Mouse (Mus musculus) ES-E14 (cell line): ENCODE measurements around the gene Flot2. TPM values are rescaled to one million over a fixed set of nuclear protein-coding genes. Genes with fewer than 3 reads are reported as not detected.

Source experiments
- DNase-seq: peaks from one replicate; pipeline ENCODE4 v3.0.0-alpha.2; 2013; ENCODE audit warnings: low read depth, low spot score
- H3K27ac ChIP-seq: 2 replicates; pipeline ENCODE4 v1.5.1; 2012; ENCODE audit warnings: low read depth, mild to moderate bottlenecking, low read length, moderate library complexity, mixed read lengths; ENCODE audit not compliant: poor library complexity, insufficient read depth, severe bottlenecking
- H3K36me3 ChIP-seq: 2 replicates; pipeline ENCODE4 v1.6.1; 2012; ENCODE audit warnings: mild to moderate bottlenecking, low read length, moderate library complexity, mixed read lengths; ENCODE audit not compliant: control insufficient read depth, poor library complexity, insufficient read depth, severe bottlenecking
- H3K4me1 ChIP-seq, 2 experiments: fragments of 150-350 bp in 1 of 2; sonication (generic) in 1 of 2; 2 replicates each; pipeline ENCODE4 v1.6.1; 2012; ENCODE audit warnings: low read length in 2 of 2, mild to moderate bottlenecking in 1 of 2, mixed read lengths in 1 of 2; ENCODE audit not compliant: control insufficient read depth in 2 of 2, insufficient read depth in 2 of 2, poor library complexity in 1 of 2
- H3K4me3 ChIP-seq, 2 experiments: fragments of 150-350 bp in 1 of 2; sonication (generic) in 1 of 2; 2 replicates each; pipeline ENCODE4 v1.5.1; 2012; ENCODE audit warnings: low read length in 2 of 2, low read depth in 1 of 2, mild to moderate bottlenecking in 1 of 2, mixed read lengths in 1 of 2; ENCODE audit not compliant: insufficient read depth in 1 of 2, poor library complexity in 1 of 2, severe bottlenecking in 1 of 2
- H3K9ac ChIP-seq: 2 replicates; pipeline ENCODE4 v1.6.1; 2012; ENCODE audit warnings: low read depth, mild to moderate bottlenecking, low read length, mixed read lengths; ENCODE audit not compliant: poor library complexity, insufficient read depth, severe bottlenecking
- H3K9me3 ChIP-seq: fragments of 150-350 bp; sonication (generic); 2 replicates; pipeline ENCODE4 v1.6.1; 2012; ENCODE audit warnings: low read depth, mild to moderate bottlenecking, low read length; ENCODE audit not compliant: control insufficient read depth, insufficient read depth
- CHD2 ChIP-seq: IDR thresholded peaks from 2 replicates; pipeline ENCODE4 v1.6.1; 2014; ENCODE audit warnings: mild to moderate bottlenecking, low read depth, low read length, inconsistent platforms
- HCFC1 ChIP-seq: IDR thresholded peaks from 2 replicates; pipeline ENCODE4 v1.6.1; 2012; ENCODE audit warnings: low read length, inconsistent platforms, borderline replicate concordance; ENCODE audit not compliant: insufficient read depth
- MAFK ChIP-seq: IDR thresholded peaks from 2 replicates; pipeline ENCODE4 v1.6.1; 2014; ENCODE audit warnings: mild to moderate bottlenecking, low read depth, low read length, inconsistent platforms; ENCODE audit not compliant: insufficient read depth
- ZC3H11A ChIP-seq: IDR thresholded peaks from 2 replicates; pipeline ENCODE4 v1.6.1; 2012; ENCODE audit warnings: low read depth, mild to moderate bottlenecking, inconsistent platforms, low read length, borderline replicate concordance
- ZNF384 ChIP-seq: IDR thresholded peaks from 2 replicates; pipeline ENCODE4 v1.6.1; 2012; ENCODE audit warnings: low read depth, low read length, inconsistent platforms
- in situ Hi-C, 2 experiments: fragments of 600-800 bp; cut with MboI; formaldehyde crosslinking; loops; one replicate each; pipeline ENCODE4 v1.15.1; 2025; ENCODE audit warnings: low sequenced_read_pairs in 2 of 2, inconsistent platforms in 1 of 2; ENCODE audit not compliant: unreplicated experiment in 2 of 2
- total RNA-seq: library from RNA; depleted of rRNA; stranded (reverse); fragments of 300-350 nt; gene quantifications from 2 replicates; pipeline ENCODE4 v1.2.3, GENCODE M21; 2012; rRNA removed

Gene Flot2
- total RNA-seq, 1 experiment, result 31.9 TPM

- H3K4me3 ChIP-seq, result no peak overlapping the region
- TF ChIP-seq ZC3H11A (no peak), CHD2 (no peak), HCFC1 (no peak), MAFK (no peak), ZNF384 (no peak)
- in situ Hi-C loops, result no loop called here
These were observed 63.0 kb downstream of the Flot2 start for GRCm38 (mm10) chr11:78100746-78101145.

DNA sequence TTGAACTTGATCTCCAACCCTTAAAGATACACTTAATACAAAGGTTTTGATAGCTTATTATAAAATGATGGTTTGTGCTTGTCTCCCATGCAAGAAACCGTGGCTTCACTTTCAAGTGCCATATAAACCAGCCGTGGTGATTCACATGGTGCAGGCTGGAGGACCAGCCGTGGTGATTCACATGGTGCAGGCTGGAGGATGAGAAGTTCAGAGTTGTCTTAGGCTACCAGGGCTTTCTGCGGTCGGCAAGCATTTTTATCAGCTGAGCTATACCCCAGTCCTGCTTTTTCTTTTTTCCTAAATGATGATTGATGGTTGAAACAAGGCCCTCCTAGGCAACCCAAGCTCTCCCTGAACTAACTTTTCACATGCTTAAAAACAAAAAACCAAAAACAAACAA, 64.4 kb downstream of the Flot2 start:
- Histone ChIP-seq H3K4me3 (no peak overlapping the region), H3K36me3 (peaks cover 4% of the 10 kb centered on the region; the same call in 1 of the 2 replicates), H3K9ac (no peak overlapping the region), H3K27ac (no peak overlapping the region), H3K9me3 (no peaks in the 10 kb centered on the region), H3K4me1 (peaks cover 3% of the 10 kb centered on the region in 2 experiments; a peak in 2 of 4 replicates)
- DNase-seq, result no peak
- TF ChIP-seq ZNF384, result no peak
- TF ChIP-seq ZC3H11A, result no peak
- TF ChIP-seq HCFC1, result no peak
- TF ChIP-seq MAFK, result no peak
- TF ChIP-seq CHD2, result no peak
- in situ Hi-C loops, result no loop called here

More at GRCm38 (mm10) chr11:78100746-78101145, 63.0 kb downstream of the Flot2 start:
- peaks cover 3 to 6% of the 10 kb centered on the region in 2 experiments for H3K4me1 ChIP-seq
- H3K9me3 ChIP-seq, result no peaks in the 10 kb centered on the region
- peaks cover 4% of the 10 kb centered on the region; the same call in 1 of the 2 replicates for H3K36me3 ChIP-seq
- no peak overlapping the region for H3K27ac ChIP-seq
- H3K9ac ChIP-seq, result no peak overlapping the region
- DNase-seq, result no peak

DNA sequence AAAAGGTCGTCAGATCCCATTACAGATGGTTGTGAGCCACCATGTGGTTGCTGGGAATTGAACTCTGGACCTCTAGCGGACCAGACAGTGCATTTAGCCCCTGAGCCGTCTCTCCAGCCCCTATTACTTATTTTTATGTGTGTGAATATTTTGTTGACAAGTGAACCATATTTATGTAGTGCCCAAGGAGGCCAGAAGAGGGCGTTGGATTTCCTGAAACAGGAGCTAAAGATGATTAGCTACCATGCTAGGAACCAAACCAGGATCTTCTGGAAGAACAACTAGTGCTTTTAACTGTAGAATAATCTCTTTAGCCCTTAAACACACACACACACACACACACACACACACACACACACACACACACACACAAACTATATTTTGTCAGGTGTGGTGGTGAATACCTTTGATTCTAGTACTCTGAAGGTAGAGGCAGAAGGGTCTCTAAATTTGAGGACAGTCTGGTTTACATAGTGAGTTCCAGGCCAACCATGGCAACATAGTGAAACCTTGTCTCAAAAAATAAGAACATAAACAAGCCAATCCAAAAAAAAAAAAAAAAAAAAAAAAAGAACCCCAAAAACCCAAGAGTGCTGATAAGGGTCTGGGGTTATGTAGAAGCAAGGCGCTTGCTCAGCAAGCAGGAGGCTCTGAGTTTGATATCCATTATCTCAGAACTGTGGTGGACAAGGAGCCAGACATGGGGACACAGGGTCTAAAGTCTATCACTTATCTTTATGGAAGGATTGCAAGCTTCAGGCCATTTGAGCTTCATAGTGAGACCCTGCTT, 65.4 kb downstream of the Flot2 start:
- H3K36me3 ChIP-seq, result peaks cover 6% of the 10 kb centered on the region; the same call in 1 of the 2 replicates

DNA sequence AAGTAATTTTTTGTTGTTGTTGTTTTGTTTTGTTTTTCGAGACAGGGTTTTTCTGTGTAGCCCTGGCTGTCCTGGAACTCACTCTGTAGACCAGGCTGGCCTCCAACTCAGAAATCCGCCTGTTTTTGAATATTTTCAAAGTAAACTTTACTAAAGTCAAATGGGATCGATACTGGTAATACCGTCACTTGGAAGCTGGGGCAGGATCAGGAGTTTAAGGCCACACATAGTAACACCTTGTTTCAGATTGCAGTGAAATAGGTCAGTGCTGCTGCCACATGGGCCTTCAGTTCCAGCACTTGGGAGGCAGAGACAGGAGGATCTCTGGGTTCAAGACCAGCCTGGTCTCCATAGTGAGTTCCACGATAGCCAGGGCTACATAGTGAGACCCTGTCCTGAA, 66.8 kb downstream of the Flot2 start:
- H3K36me3 ChIP-seq, result peaks cover 6% of the 10 kb centered on the region; the same call in 1 of the 2 replicates
- no peak overlapping the region for H3K27ac ChIP-seq
- H3K4me3 ChIP-seq, result no peak overlapping the region
- DNase-seq, result no peak
- TF ChIP-seq ZNF384 (no peak), MAFK (no peak), HCFC1 (no peak), ZC3H11A (no peak), CHD2 (no peak)
- in situ Hi-C loops, result no loop called here
- no peak overlapping the region for H3K9ac ChIP-seq
- no peaks in the 10 kb centered on the region for H3K9me3 ChIP-seq
- 0 out of 4 replicates have a peak, but pooled peaks cover 0 to 5% of the 10 kb centered on the region in 2 experiments for H3K4me1 ChIP-seq

More for the DNA sequence above, 65.4 kb downstream of the Flot2 start:
- no peaks in the 10 kb centered on the region for H3K9me3 ChIP-seq
- in situ Hi-C loops, result no loop called here
- H3K9ac ChIP-seq, result no peak overlapping the region
- no peak overlapping the region for H3K4me3 ChIP-seq
- H3K27ac ChIP-seq, result no peak overlapping the region
- 0 out of 4 replicates have a peak, but pooled peaks cover 0 to 3% of the 10 kb centered on the region in 2 experiments for H3K4me1 ChIP-seq
- DNase-seq, result no peak
- TF ChIP-seq ZC3H11A, result no peak

Other genes with a start within 250 kb of the Flot2 start
- 27.3 and 33.3 TPM in 2 replicates for gene Pipox, start 143.8 kb upstream of the Flot2 start, total RNA-seq
- gene Sez6, start 107.1 kb upstream of the Flot2 start, total RNA-seq, result 0.45 and 0.63 TPM in 2 replicates
- 38.4 and 42.0 TPM in 2 replicates for gene Phf12, start 55.2 kb upstream of the Flot2 start, total RNA-seq
- gene Dhrs13, start 5.7 kb upstream of the Flot2 start, total RNA-seq, result 20.2 and 28.5 TPM in 2 replicates
- 29.6 and 33.5 TPM in 2 replicates for gene Eral1, start 42.5 kb downstream of the Flot2 start, total RNA-seq
- gene Fam222b, start 56.7 kb downstream of the Flot2 start, total RNA-seq, result 8.9 and 11.7 TPM in 2 replicates
- gene Traf4, start 127.7 kb downstream of the Flot2 start, total RNA-seq, result 74.4 and 78.2 TPM in 2 replicates
- 15.3 and 25.4 TPM in 2 replicates for gene Nek8, start 138.7 kb downstream of the Flot2 start, total RNA-seq
- gene Tlcd1, start 138.8 kb downstream of the Flot2 start, total RNA-seq, result 75.6 and 78.6 TPM in 2 replicates
- gene Rpl23a, start 145.7 kb downstream of the Flot2 start, total RNA-seq, result 2,611 and 2,664 TPM in 2 replicates
- 33.8 and 36.1 TPM in 2 replicates for gene Rab34, start 150.5 kb downstream of the Flot2 start, total RNA-seq
- 0.80 and 1.1 TPM in 2 replicates for gene Proca1, start 155.5 kb downstream of the Flot2 start, total RNA-seq
- 81.3 and 123 TPM in 2 replicates for gene Sdf2, start 207.8 kb downstream of the Flot2 start, total RNA-seq
- gene Supt6, start 208.1 kb downstream of the Flot2 start, total RNA-seq, result 60.6 and 63.0 TPM in 2 replicates
- 210 and 285 TPM in 2 replicates for gene 2610507B11Rik, start 223.8 kb downstream of the Flot2 start, total RNA-seq